Mouse (Mus musculus) G1E (cell line): Measurements from ENCODE around the gene Armc9.

ENCODE experiments used
- CTCF ChIP-seq: IDR thresholded peaks from 2 replicates; pipeline ENCODE4 v1.5.1; 2012; ENCODE audit warnings: low read depth, low read length, inconsistent platforms, mixed read lengths
- GATA1 ChIP-seq: IDR thresholded peaks from 2 replicates; pipeline ENCODE4 v1.6.1; 2012; ENCODE audit warnings: borderline replicate concordance, low read length, inconsistent platforms, mixed read lengths
- GATA2 ChIP-seq: IDR thresholded peaks from 2 replicates; pipeline ENCODE4 v1.6.1; 2012; ENCODE audit warnings: low read depth, low read length, inconsistent platforms, borderline replicate concordance
- POLR2AphosphoS5 ChIP-seq: IDR thresholded peaks from 2 replicates; pipeline ENCODE4 v1.6.1; 2012; ENCODE audit warnings: low read depth, low read length, inconsistent platforms; ENCODE audit not compliant: insufficient replicate concordance

- no peak for TF ChIP-seq POLR2AphosphoS5
- TF ChIP-seq CTCF, result no peak
- no peak for TF ChIP-seq GATA2
- TF ChIP-seq GATA1, result no peak
Measured at GRCm38 (mm10) chr1:86141081-86141480, 13.5 kb upstream of the Armc9 start.
